Mouse (Mus musculus): Measurements from ENCODE around the gene Arl8b.

DNA sequence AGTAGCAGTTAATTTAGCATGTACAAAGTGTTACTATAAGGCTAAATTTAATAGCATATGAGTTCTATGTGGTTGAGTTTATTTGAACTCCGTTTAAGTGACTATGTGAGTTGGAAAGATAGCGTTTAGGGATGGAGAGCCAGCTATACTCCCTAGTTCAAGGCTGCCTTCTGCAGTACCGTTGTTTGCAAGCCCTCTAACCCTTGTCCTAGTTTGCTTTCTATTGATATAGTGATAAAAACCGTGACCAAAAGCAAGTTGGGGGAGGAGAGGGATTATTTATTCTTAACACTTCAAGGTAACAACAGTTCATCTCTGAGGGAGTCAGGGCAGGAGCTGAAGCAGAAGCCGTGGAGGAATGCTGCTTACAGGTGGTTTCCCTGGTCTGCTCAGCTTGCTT lies 8.6 kb downstream of the Arl8b start:
- TF ChIP-seq POLR2A (IDR thresholded peaks at IDR 0.05; ENCODE audit: low read depth, low read length) (no peak), CTCF (IDR thresholded peaks at IDR 0.05; ENCODE audit: extremely low read depth, insufficient read length, insufficient replicate concordance, low read depth, low read length) (no peak)
